Mouse (Mus musculus) intestine, embryonic 16.5 days (tissue): ENCODE results near the gene Zfp213. TPM values are rescaled to one million over a fixed set of nuclear protein-coding genes. Genes with fewer than 3 reads are reported as not detected.

Source experiments
- ATAC-seq: fragments of 200-750 bp; cut with Nextera tagmentation; 2 replicates; pipeline ENCODE4 v1.8.0; 2017; ENCODE audit warnings: moderate TSS enrichment, moderate library complexity
- H3K27ac ChIP-seq: fragments of 300-500 bp; sonication (generic); 2 replicates; pipeline ENCODE4 v1.5.1; 2014; ENCODE audit warnings: mild to moderate bottlenecking, low read length
- H3K27me3 ChIP-seq: fragments of 300-500 bp; sonication (generic); replicated peaks from 2 replicates; pipeline ENCODE4 v1.6.1; 2014; ENCODE audit warnings: low read length, control low read depth, mixed read lengths; ENCODE audit not compliant: control insufficient read depth, insufficient read depth
- H3K36me3 ChIP-seq: fragments of 300-500 bp; sonication (generic); 2 replicates; pipeline ENCODE4 v1.6.1; 2014; ENCODE audit warnings: low read length, control low read depth; ENCODE audit not compliant: control insufficient read depth, insufficient read depth
- H3K4me1 ChIP-seq: fragments of 300-500 bp; sonication (generic); 2 replicates; pipeline ENCODE4 v1.6.1; 2014; ENCODE audit warnings: low read length, control low read depth, mixed read lengths; ENCODE audit not compliant: control insufficient read depth, insufficient read depth
- H3K4me2 ChIP-seq: fragments of 300-500 bp; sonication (generic); 2 replicates; pipeline ENCODE4 v1.6.1; 2014; ENCODE audit warnings: low read depth, low read length, control low read depth
- H3K4me3 ChIP-seq: fragments of 300-500 bp; sonication (generic); 2 replicates; pipeline ENCODE4 v1.5.1; 2014; ENCODE audit warnings: mild to moderate bottlenecking, low read length
- H3K9ac ChIP-seq: fragments of 300-500 bp; sonication (generic); 2 replicates; pipeline ENCODE4 v1.6.1; 2014; ENCODE audit warnings: low read depth, low read length
- H3K9me3 ChIP-seq: fragments of 300-500 bp; sonication (generic); 2 replicates; pipeline ENCODE4 v1.6.1; 2016; ENCODE audit warnings: low read length, control low read depth; ENCODE audit not compliant: control insufficient read depth
- WGBS: fragments of 180-500 bp; shearing (Covaris S2); extraction: QIAGEN DNeasy Blood & Tissue Kit; methylation state at CpG from one replicate; pipeline ENCODE4 v1.1.7; 2014; 5-methylcytosine and 5-hydroxymethylcytosine counted together
- polyA plus RNA-seq: library from polyadenylated mRNA; unstranded; fragments of >200 nt; fragmentation: Nextera tagmentation; extraction: Ambion mirVana; gene quantifications from 2 replicates; pipeline ENCODE4 v1.2.1, GENCODE M21; 2015

Zfp213 gene
- polyA plus RNA-seq, 1 experiment from 2014 or later = 16.0 TPM

DNA sequence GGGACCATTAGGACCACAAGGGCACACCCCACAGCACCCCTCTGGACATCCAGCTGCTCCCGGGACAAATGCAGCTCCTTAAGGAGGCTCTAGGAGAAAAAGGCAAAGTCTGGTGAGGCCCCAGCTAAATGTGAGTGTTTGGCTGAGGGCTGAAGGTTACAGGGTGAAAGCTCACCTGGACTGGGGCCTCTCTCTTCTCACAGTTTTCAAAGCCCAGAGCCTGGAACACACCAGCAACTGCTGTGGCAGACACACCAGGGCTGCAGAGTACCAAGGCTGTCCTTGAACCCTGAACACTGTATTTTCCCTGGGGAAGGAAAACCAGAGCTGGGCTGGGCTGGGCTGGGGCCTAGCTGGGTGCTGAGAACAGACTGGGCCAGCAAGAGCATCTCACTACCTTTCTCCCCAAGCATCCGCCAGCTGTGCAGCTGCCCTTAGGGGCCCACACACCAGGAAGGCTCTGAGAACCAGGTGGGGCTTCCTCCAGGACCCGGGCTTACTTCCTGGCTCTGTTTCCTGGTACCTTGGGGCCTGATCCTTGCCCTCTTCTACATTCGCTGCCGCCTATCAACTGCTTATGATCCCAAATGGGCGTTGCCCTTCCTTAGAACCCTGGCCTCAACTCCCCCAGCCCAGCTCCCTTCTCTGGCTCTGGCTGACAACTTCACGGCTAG is 8.7 kb downstream of the Zfp213 start:
- Histone ChIP-seq H3K9me3 (no peaks in the 10 kb centered on the region), H3K36me3 (peaks cover 19% of the 10 kb centered on the region), H3K27me3 (no peaks in the 10 kb centered on the region), H3K27ac (peak overlapping the region; percentile 67), H3K9ac (peak overlapping the region; percentile 54), H3K4me2 (peak overlapping the region; percentile 28), H3K4me3 (peak overlapping the region; percentile 12), H3K4me1 (peaks cover 10% of the 10 kb centered on the region)
- ATAC-seq = peak; percentile 75
- 66% methylated on average over 7 of the region's 7 CpGs for whole genome bisulfite sequencing

DNA sequence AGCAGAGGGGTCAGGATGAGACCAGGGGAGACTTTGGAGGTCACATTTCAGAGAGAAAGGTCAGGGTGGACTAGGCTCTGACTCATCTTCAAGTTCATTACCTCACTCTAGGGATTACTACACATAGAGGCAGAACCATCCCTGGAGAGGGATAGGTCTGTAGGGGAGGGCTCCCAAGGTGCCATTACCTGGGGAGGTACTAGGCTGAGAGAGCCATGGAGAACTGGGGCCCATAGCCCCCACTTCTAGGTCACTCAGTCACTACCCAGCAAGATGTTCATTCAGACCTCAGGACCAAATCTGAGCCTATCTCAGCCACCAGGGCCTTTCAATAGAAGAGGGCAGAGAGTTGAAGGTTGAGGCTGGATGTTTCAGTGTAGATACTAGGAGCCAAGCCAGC is 9.7 kb downstream of the Zfp213 start:
- H3K4me3 ChIP-seq = no peak overlapping the region
- H3K27me3 ChIP-seq = no peaks in the 10 kb centered on the region
- no peak overlapping the region for H3K4me2 ChIP-seq
- no peak overlapping the region for H3K27ac ChIP-seq
- H3K9ac ChIP-seq = no peak overlapping the region
- no peaks in the 10 kb centered on the region for H3K9me3 ChIP-seq
- no peak for ATAC-seq
- peaks cover 14% of the 10 kb centered on the region for H3K4me1 ChIP-seq
- peaks cover 19% of the 10 kb centered on the region for H3K36me3 ChIP-seq

DNA sequence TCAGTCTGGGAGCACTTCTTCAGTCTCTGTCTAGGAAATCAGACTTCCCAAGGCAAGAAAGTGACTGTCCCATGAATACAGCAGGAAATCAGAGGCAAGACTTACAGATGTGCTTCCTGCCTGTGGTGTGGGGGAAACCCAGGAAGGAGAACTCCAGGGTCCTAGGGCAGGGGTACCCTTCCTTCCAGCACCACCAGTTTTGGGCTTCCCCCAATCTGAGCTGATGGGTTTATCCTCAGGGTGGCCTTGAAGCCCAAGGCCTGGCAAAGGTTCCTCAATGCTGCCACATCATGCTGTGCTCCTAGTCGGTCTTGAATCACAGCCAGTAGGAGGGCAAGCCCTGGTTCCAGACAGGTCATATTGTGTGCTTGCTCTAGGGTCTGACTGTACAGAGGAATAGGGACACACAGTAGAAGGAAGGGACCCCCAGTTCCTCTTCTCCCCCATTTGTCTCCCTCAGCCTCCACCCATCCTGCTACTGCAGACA is 10.4 kb downstream of the Zfp213 start:
- H3K27me3 ChIP-seq = no peaks in the 10 kb centered on the region
- 77% methylated on average over 1 of the region's 1 CpGs for WGBS
- H3K9me3 ChIP-seq = no peaks in the 10 kb centered on the region
- no peak for ATAC-seq
- H3K4me2 ChIP-seq = no peak overlapping the region
- no peak overlapping the region for H3K4me3 ChIP-seq
- peaks cover 19% of the 10 kb centered on the region for H3K36me3 ChIP-seq
- no peak overlapping the region for H3K9ac ChIP-seq
- peaks cover 18% of the 10 kb centered on the region for H3K4me1 ChIP-seq
- H3K27ac ChIP-seq = no peak overlapping the region

DNA sequence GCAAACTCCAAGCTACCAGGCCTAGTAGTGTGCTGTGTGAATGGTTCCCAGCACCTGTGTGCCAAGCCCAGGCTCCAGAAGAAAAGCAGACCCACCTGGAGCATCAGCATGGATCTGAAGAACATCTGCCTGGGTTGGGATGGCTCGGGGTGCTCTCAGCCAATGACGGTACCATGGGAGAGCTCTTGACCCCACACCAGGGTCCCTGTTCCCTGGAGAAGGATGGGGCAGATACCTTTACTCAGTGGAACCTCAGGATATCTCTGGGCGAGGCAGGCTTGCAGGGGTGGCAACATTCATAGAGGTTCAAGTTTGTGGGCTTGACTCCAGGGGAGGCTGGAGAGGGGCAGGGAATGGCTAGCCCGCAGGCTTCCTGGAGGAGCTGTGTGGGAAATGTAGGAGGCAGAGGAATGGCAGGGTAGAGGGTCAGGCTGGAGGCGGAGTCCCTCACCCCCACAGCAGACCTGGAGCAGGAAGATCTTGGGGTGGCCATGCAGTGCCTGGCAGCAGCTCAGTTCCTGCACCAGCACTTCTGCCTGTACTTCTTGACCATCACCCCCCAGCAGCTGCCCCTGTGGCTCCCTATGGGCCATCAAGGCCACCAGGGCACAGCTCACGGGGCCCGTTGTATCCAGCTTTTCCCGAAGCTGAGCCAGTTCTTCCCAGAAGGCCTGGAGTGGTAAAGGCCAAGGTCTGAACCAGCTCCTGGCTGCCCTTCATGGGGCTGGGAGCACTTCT is 11.0 kb downstream of the Zfp213 start:
- whole genome bisulfite sequencing = 89% methylated on average over 8 of the region's 8 CpGs
- no peak overlapping the region for H3K27ac ChIP-seq
- no peak for ATAC-seq
- no peak overlapping the region for H3K9ac ChIP-seq
- peaks cover 15% of the 10 kb centered on the region for H3K36me3 ChIP-seq
- no peaks in the 10 kb centered on the region for H3K27me3 ChIP-seq
- H3K4me3 ChIP-seq = no peak overlapping the region
- H3K4me2 ChIP-seq = no peak overlapping the region
- H3K4me1 ChIP-seq = peaks cover 18% of the 10 kb centered on the region
- H3K9me3 ChIP-seq = no peaks in the 10 kb centered on the region

DNA sequence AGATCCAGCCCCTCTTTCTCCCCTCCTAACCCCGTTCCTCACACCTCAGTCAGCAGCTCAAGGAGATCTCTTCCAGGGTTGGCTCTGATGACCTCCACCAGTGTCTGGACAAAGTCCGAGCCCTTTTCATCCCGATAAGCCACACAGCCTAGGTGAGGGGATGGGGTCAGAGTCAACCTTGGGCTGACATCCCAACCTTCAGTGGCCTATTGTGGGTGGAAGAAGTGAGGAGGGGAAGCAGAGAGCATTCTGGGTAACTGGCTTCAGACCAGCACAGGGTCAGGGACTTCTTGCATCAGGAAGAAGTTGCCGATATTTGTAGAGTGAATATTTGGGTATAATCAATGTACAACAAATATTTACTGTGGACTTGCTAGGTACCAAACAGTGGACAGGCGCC is 12.1 kb downstream of the Zfp213 start:
- no peak for ATAC-seq
- H3K27ac ChIP-seq = no peak overlapping the region
- peaks cover 18% of the 10 kb centered on the region for H3K4me1 ChIP-seq
- 63% methylated on average over 5 of the region's 5 CpGs for WGBS
- H3K36me3 ChIP-seq = peaks cover 5% of the 10 kb centered on the region
- no peaks in the 10 kb centered on the region for H3K27me3 ChIP-seq
- H3K9ac ChIP-seq = no peak overlapping the region
- H3K4me2 ChIP-seq = no peak overlapping the region
- H3K4me3 ChIP-seq = no peak overlapping the region
- no peaks in the 10 kb centered on the region for H3K9me3 ChIP-seq

DNA sequence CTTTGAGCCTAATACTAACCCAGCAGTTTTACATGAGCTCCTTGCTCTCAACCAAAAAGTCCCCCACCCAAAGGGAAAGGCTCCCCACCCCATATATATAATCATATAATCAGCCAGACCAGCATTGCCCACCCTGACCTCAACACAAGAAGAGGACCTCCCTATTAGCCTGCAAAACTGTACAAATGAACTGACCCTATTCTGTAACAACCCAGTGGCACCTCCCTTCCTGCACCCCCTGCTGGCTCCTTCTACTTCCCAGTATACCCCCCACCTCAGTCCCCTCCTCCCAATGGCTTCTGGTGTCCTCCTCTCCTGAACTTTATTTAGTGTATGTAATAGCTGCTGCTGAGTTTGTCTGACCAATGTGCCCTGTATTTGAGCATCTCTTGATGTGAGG is 12.6 kb downstream of the Zfp213 start:
- H3K9ac ChIP-seq = peak overlapping the region; percentile 76
- no peaks in the 10 kb centered on the region for H3K9me3 ChIP-seq
- H3K27me3 ChIP-seq = no peaks in the 10 kb centered on the region
- peak overlapping the region; percentile 94; the same call in 1 of the 2 replicates for H3K27ac ChIP-seq
- H3K36me3 ChIP-seq = no peaks in the 10 kb centered on the region; the same call in 1 of the 2 replicates
- peak overlapping the region; percentile 70 for H3K4me3 ChIP-seq
- ATAC-seq = no peak
- peaks cover 18% of the 10 kb centered on the region for H3K4me1 ChIP-seq
- H3K4me2 ChIP-seq = peak overlapping the region; percentile 85

DNA sequence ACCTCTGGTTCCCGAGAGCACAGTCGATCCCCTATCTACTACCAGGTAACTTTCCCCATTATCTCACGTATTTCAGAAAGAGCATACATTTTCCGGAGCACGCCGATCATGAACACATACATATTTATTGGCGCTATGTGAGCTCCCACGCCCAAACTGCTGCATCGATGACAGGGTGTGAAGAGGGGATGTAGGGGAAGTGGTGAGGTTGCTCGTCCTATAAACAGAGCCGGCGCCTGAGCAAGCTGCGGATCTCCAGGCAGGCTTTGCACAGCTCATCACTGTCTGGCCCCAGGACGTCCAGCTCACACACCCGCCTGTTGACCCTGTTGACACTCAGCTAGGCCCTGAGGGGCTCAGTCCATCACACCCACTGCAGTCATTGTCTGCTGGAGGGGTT is 13.2 kb downstream of the Zfp213 start:
- peak; percentile 9 for ATAC-seq
- no peaks in the 10 kb centered on the region for H3K9me3 ChIP-seq
- H3K4me1 ChIP-seq = peaks cover 16% of the 10 kb centered on the region
- H3K27me3 ChIP-seq = no peaks in the 10 kb centered on the region
- H3K27ac ChIP-seq = peak overlapping the region; percentile 94
- WGBS = under 1% methylated on average over 15 of the region's 15 CpGs
- no peaks in the 10 kb centered on the region for H3K36me3 ChIP-seq
- peak overlapping the region; percentile 70 for H3K4me3 ChIP-seq
- peak overlapping the region; percentile 76 for H3K9ac ChIP-seq
- H3K4me2 ChIP-seq = peak overlapping the region; percentile 85

DNA sequence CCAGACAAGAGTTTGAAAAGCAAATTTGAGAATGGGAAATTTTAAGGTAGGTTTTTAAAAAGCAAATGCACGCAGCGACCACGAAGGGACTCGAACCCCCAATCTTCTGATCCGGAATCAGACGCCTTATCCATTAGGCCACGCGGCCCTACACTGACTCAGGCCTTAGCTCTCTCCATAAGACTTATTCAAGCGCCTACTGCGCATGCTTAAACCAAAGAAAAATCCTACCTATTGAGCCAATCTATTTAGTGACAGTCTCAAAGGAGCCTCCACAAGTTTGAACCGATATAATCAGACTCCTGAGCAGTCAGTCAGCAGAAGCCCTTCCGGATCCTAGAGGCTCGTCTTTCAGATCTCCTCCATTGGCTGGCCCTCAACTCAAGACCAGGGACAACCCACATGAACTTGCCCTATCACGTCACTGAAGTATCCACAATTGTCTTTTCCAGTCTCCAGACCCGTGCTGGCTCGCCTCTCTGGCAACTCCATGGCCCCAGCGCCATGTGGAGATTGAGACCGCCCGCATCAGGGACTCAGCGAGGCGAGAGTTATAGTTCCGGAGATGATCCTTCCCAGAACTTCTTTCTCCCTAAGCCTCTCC is 13.7 kb downstream of the Zfp213 start:
- H3K27ac ChIP-seq = peak overlapping the region; percentile 94
- peak overlapping the region; percentile 85 for H3K4me2 ChIP-seq
- H3K27me3 ChIP-seq = no peaks in the 10 kb centered on the region
- WGBS = under 1% methylated on average over 22 of the region's 22 CpGs
- H3K9ac ChIP-seq = peak overlapping the region; percentile 76
- peak overlapping the region; percentile 70 for H3K4me3 ChIP-seq
- peak; percentile 73 for ATAC-seq
- no peaks in the 10 kb centered on the region for H3K9me3 ChIP-seq
- peaks cover 14% of the 10 kb centered on the region for H3K4me1 ChIP-seq
- H3K36me3 ChIP-seq = no peaks in the 10 kb centered on the region

DNA sequence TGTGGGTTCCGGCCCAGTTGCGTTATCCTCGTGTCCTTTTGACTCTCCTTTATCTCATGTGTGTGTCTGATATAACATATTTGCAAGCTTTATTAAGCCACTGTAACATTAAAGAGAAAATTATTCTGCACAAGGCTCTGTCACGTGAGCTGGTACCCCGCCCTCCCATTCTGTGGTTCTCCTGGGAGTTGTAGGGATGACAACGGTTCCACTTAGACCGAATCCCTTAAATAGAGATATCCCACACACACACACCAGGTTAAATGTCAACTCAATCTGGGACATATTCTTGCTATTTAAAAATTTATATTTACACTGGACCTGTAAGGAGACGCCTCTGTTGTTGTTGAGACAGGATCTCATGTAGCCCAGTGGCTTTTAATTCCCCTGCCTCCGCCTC is 14.6 kb downstream of the Zfp213 start:
- Histone ChIP-seq H3K27me3 (no peaks in the 10 kb centered on the region), H3K9me3 (no peaks in the 10 kb centered on the region), H3K9ac (no peak overlapping the region; the same call in 1 of the 2 replicates), H3K4me2 (peak overlapping the region; percentile 85), H3K4me3 (peak overlapping the region; percentile 70), H3K4me1 (peaks cover 14% of the 10 kb centered on the region), H3K36me3 (no peaks in the 10 kb centered on the region), H3K27ac (no peak overlapping the region)
- no peak for ATAC-seq
- 9% methylated on average over 9 of the region's 9 CpGs for WGBS
